Mouse (Mus musculus) liver, embryonic 11.5 days (tissue): ENCODE results near the gene BC029722. TPM values are rescaled to one million over a fixed set of nuclear protein-coding genes. Genes with fewer than 3 reads are reported as not detected.

Source experiments
- ATAC-seq: fragments of 200-750 bp; cut with Nextera tagmentation; replicated peaks from 2 replicates; pipeline ENCODE4 v1.8.0; 2017; ENCODE audit warnings: moderate number of reproducible peaks, mild to moderate bottlenecking, moderate TSS enrichment, moderate library complexity; ENCODE audit not compliant: low FRiP score
- DNase-seq: peaks from one replicate; pipeline ENCODE4 v3.0.0-alpha.2; 2017; ENCODE audit warnings: low spot score
- H3K27ac ChIP-seq: fragments of 300-500 bp; sonication (generic); 2 replicates; pipeline ENCODE4 v1.5.1; 2014; ENCODE audit warnings: mild to moderate bottlenecking, low read depth, low read length, control low read depth
- H3K27me3 ChIP-seq: fragments of 300-500 bp; sonication (generic); replicated peaks from 2 replicates; pipeline ENCODE4 v1.6.1; 2014; ENCODE audit warnings: low read length, mixed read lengths; ENCODE audit not compliant: control insufficient read depth, insufficient read depth
- H3K36me3 ChIP-seq: fragments of 300-500 bp; sonication (generic); 2 replicates; pipeline ENCODE4 v1.6.1; 2014; ENCODE audit warnings: mild to moderate bottlenecking, low read length, moderate library complexity, mixed read lengths; ENCODE audit not compliant: control insufficient read depth, insufficient read depth
- H3K4me1 ChIP-seq: fragments of 300-500 bp; sonication (generic); replicated peaks from 2 replicates; pipeline ENCODE4 v1.6.1; 2014; ENCODE audit warnings: low read length, mixed read lengths; ENCODE audit not compliant: control insufficient read depth, insufficient read depth
- H3K4me2 ChIP-seq: fragments of 300-500 bp; sonication (generic); 2 replicates; pipeline ENCODE4 v1.6.1; 2014; ENCODE audit warnings: mild to moderate bottlenecking, control low read depth, moderate library complexity
- H3K4me3 ChIP-seq: fragments of 300-500 bp; sonication (generic); 2 replicates; pipeline ENCODE4 v1.5.1; 2014; ENCODE audit warnings: low read depth, low read length, control low read depth
- H3K9ac ChIP-seq: fragments of 300-500 bp; sonication (generic); 2 replicates; pipeline ENCODE4 v1.6.1; 2014; ENCODE audit warnings: low read depth, low read length, control low read depth
- H3K9me3 ChIP-seq: fragments of 300-500 bp; sonication (generic); 2 replicates; pipeline ENCODE4 v1.6.1; 2016; ENCODE audit warnings: low read length, inconsistent platforms, mixed read lengths; ENCODE audit not compliant: control insufficient read depth
- WGBS: fragments of 180-500 bp; shearing (Covaris S2); extraction: QIAGEN DNeasy Blood & Tissue Kit; methylation state at CpG from one replicate; pipeline ENCODE4 v1.1.7; 2014; 5-methylcytosine and 5-hydroxymethylcytosine counted together
- polyA plus RNA-seq: library from polyadenylated mRNA; unstranded; fragments of >200 nt; fragmentation: Nextera tagmentation; extraction: Ambion mirVana; gene quantifications from 2 replicates; pipeline ENCODE4 v1.2.1, GENCODE M21; 2014

Gene BC029722
- polyA plus RNA-seq, 1 experiment from 2014 or later: 6.8 TPM

DNA sequence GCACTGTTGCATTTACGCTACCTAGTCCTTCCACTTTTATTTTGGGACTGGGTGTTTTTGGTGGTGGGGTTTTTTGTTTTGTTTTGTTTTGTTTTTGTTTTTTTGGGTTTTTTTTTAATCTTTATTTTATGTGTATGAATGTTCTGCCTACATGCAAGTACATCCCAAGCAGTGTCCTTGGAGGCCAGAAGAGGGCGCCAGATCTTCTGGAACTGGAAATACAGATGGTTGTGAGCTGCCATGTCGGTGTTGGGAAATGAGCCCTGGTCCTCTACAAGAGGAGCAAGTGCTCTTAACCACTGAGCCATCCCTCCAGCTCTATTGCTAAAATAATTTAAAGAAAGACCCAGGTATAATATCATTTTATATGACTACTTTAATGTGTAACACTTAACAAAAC lies 16.5 kb downstream of the BC029722 start:
- no peaks in the 10 kb centered on the region for H3K9me3 ChIP-seq
- 49% methylated on average over 3 of the region's 3 CpGs for WGBS
- H3K27ac ChIP-seq: no peak overlapping the region
- H3K36me3 ChIP-seq: no peaks in the 10 kb centered on the region
- no peak overlapping the region for H3K9ac ChIP-seq
- no peak overlapping the region for H3K4me3 ChIP-seq
- ATAC-seq: no peak
- H3K4me1 ChIP-seq: no peaks in the 10 kb centered on the region
- DNase-seq: no peak
- H3K4me2 ChIP-seq: no peak overlapping the region
- peaks cover 6% of the 10 kb centered on the region; the same call in 1 of the 2 replicates for H3K27me3 ChIP-seq

DNA sequence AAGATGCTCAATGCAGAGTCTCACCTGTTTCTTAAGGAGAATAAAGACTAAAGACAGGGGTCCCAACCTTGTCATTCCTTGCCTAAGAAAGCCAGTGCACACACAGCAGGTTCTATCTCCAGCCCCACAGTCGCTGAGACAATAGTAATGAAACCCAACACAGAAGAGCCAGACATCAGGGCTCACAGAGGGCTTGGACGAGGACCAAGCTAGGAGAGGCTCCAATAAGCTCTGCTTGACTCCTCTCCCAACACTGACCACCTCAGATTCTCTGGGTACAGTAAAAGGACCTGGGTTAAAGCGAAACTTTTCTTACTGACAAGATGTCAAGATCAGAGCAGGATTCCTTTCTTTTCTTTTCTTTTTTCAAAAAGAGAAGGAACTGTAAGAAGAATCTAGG lies 20.6 kb downstream of the BC029722 start:
- no peak for ATAC-seq
- no peaks in the 10 kb centered on the region for H3K36me3 ChIP-seq
- DNase-seq: no peak
- H3K4me2 ChIP-seq: no peak overlapping the region
- peaks cover 6% of the 10 kb centered on the region; the same call in 1 of the 2 replicates for H3K27me3 ChIP-seq
- no peaks in the 10 kb centered on the region for H3K4me1 ChIP-seq
- H3K9me3 ChIP-seq: no peaks in the 10 kb centered on the region
- WGBS: 52% methylated on average over 3 of the region's 3 CpGs
- H3K9ac ChIP-seq: no peak overlapping the region
- H3K27ac ChIP-seq: no peak overlapping the region
- H3K4me3 ChIP-seq: no peak overlapping the region

DNA sequence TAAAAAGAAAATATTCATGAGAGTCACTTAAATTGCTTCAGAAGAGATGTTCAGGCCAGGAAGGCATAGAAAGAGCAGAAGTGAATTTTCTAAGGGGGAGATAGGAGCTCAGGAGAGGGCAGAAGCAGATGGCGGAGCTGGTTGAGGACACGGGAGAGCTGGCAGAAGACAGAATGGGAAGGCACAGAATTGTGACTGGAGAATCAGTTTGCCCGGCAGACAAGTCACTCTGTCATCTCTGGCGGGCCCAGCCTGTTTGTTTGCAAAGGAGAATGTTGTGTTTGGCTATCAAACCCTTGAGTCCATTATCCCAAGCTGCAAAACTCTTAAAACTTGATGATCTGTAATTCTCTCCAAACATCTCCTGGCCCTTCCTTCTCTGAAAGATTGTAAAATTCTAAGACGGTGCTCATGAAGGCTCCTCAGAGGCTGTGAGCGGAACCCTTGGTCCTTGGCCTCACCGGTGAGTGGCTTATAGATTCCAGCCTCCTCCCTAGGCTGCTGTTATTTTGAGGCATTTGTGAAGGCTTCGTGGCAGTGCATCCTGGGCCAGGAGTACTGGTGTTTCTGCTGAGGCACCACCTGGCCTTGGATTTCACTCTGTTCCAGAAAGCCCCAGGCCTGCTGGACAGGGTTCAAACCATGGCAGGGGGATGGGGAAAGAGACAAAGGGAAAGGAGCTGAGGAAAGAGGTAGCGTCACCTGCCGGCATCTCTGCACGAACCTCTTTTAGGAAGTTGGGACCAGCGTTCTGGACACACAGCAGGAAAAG lies 24.4 kb downstream of the BC029722 start:
- Histone ChIP-seq H3K4me1 (no peaks in the 10 kb centered on the region), H3K4me3 (no peak overlapping the region), H3K4me2 (no peak overlapping the region), H3K27me3 (peaks cover under 1% of the 10 kb centered on the region; the same call in 1 of the 2 replicates), H3K36me3 (no peaks in the 10 kb centered on the region), H3K27ac (no peak overlapping the region), H3K9ac (no peak overlapping the region), H3K9me3 (no peaks in the 10 kb centered on the region)
- DNase-seq (no peak), ATAC-seq (no peak)
- 82% methylated on average over 12 of the region's 12 CpGs for WGBS

DNA sequence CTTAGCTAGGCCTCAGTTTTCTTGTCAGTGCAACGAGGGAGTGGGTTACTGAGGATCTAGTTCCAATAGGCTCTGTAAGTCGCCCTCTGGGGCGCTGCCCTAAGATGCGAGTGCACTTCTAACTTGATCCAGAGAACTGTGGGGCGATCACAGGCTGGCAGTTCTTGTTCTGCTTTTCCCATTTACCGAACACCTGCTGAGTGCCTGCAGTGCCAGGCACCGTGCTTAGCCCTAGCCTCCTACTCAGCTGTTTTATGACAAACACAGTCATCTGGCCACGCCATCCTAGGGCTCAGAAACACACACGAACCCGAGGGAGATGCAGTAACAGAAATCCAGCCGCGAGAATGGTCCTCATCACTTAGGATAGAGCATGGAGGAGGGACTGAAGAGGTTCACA lies 26.3 kb downstream of the BC029722 start:
- H3K4me2 ChIP-seq: no peak overlapping the region
- DNase-seq (no peak), ATAC-seq (no peak)
- no peaks in the 10 kb centered on the region for H3K36me3 ChIP-seq
- H3K4me1 ChIP-seq: no peaks in the 10 kb centered on the region
- no peak overlapping the region for H3K9ac ChIP-seq
- no peak overlapping the region for H3K4me3 ChIP-seq
- H3K9me3 ChIP-seq: no peaks in the 10 kb centered on the region
- 39% methylated on average over 12 of the region's 12 CpGs for WGBS
- H3K27ac ChIP-seq: no peak overlapping the region
- H3K27me3 ChIP-seq: no peaks in the 10 kb centered on the region; the same call in 1 of the 2 replicates

GRCm38 (mm10) chr2:155787949-155788931 lies 31.0 kb downstream of the BC029722 start:
- no peak overlapping the region for H3K27ac ChIP-seq
- 57% methylated on average over 18 of the region's 18 CpGs for WGBS
- H3K4me2 ChIP-seq: no peak overlapping the region
- no peak overlapping the region for H3K4me3 ChIP-seq
- H3K36me3 ChIP-seq: no peaks in the 10 kb centered on the region
- H3K4me1 ChIP-seq: no peaks in the 10 kb centered on the region
- DNase-seq (no peak), ATAC-seq (no peak)
- no peaks in the 10 kb centered on the region; the same call in 1 of the 2 replicates for H3K27me3 ChIP-seq
- H3K9ac ChIP-seq: no peak overlapping the region
- H3K9me3 ChIP-seq: no peaks in the 10 kb centered on the region

DNA sequence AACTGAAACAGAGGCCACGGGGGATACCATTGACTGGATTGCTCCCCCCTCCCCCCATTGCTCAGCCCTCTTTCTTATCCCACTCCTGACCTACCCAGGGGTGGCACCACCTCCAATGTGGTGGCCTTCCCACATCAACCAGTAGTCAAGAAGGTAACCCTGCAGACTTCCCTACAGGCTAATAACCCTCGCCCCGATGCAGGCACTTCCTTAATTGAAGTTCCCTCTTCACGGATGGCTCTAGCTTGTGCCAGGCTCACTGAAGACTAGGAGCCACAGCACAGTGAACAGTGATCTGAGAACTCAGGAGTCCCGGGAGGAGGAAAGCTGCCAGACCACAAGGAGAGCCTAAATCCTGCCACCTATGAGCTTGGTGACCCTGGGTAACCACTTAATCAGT lies 32.3 kb downstream of the BC029722 start:
- Histone ChIP-seq H3K9ac (no peak overlapping the region), H3K27ac (no peak overlapping the region), H3K36me3 (no peaks in the 10 kb centered on the region), H3K4me1 (no peaks in the 10 kb centered on the region), H3K4me3 (no peak overlapping the region), H3K27me3 (no peaks in the 10 kb centered on the region; the same call in 1 of the 2 replicates), H3K9me3 (no peaks in the 10 kb centered on the region), H3K4me2 (no peak overlapping the region)
- WGBS: 44% methylated on average over 5 of the region's 5 CpGs
- ATAC-seq: no peak
- no peak for DNase-seq

- H3K27ac ChIP-seq: no peak overlapping the region
- DNase-seq (no peak), ATAC-seq (no peak)
- H3K9me3 ChIP-seq: no peaks in the 10 kb centered on the region
- no peaks in the 10 kb centered on the region for H3K36me3 ChIP-seq
- no peak overlapping the region for H3K4me3 ChIP-seq
- no peak overlapping the region for H3K4me2 ChIP-seq
- WGBS: 70% methylated on average over 6 of the region's 6 CpGs
- H3K4me1 ChIP-seq: no peaks in the 10 kb centered on the region
- H3K27me3 ChIP-seq: no peaks in the 10 kb centered on the region; the same call in 1 of the 2 replicates
- H3K9ac ChIP-seq: no peak overlapping the region
These were observed 34.7 kb downstream of the BC029722 start for GRCm38 (mm10) chr2:155784534-155784933.

- no peaks in the 10 kb centered on the region for H3K36me3 ChIP-seq
- no peak overlapping the region for H3K4me3 ChIP-seq
- no peak overlapping the region for H3K27ac ChIP-seq
- no peak for DNase-seq
- H3K4me1 ChIP-seq: peaks cover 5% of the 10 kb centered on the region
- H3K9ac ChIP-seq: no peak overlapping the region
- H3K4me2 ChIP-seq: no peak overlapping the region
- no peaks in the 10 kb centered on the region for H3K9me3 ChIP-seq
- ATAC-seq: no peak
- H3K27me3 ChIP-seq: peaks cover 37% of the 10 kb centered on the region
- 74% methylated on average over 3 of the region's 3 CpGs for WGBS
These were observed 39.7 kb downstream of the BC029722 start for GRCm38 (mm10) chr2:155779506-155779905.
